Mouse (Mus musculus) liver, embryonic 14.5 days (tissue): ENCODE measurements at regions not wholly inside any gene's neighbourhood (a gene's known extent, or its start where the extent isn't known, plus 50 kb on each side); places are given as distances from the start of the nearest gene placed in this dataset.

ENCODE experiments used
- CTCF ChIP-seq: IDR thresholded peaks from 2 replicates; pipeline ENCODE4 v1.5.1; 2016; ENCODE audit warnings: antibody characterized with exemption, low read depth, control low read depth
- EP300 ChIP-seq: IDR thresholded peaks from 2 replicates; pipeline ENCODE4 v1.6.1; 2016; ENCODE audit warnings: antibody characterized with exemption, low read depth

DNA sequence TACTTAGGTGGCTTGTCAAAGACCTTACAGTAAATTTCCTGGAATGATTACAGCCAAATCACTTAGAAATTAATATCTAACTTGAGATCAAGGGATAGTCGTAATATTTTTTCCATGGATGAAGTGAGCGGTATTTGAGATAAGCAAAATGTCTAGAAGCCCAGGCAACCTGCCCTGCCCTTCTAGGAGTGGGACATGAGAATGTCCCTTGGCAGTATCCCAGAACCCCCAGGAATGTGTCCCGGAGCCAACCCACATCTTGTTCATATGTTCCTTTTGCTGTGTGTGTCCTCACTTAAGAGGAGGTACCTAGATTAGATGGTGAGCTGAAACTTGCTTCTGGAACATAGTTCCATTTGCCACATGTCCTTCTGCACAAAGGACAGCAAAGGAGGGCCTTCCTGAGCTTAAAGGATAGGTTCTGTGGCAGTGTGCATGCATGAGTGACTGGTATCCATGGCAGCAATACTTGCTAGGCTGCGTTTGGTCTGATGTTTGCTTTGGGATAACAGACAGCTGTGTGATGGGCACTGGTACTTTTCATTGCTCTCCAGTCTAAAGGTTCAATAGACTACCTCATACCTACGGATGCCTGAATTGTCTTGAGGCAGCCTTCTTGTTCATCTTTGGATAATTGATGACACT lies 231.0 kb upstream of the Krr1 start:
- TF ChIP-seq CTCF (no peak), EP300 (no peak)
